9 mouse cellular contexts compared by ENCODE assay signal in genomic region chr16:96357903-96358302, GRCm38 (mm10).
DNase-seq lines count a peak whose midpoint lies in the region; ATAC-seq and TF ChIP-seq lines count a peak whose summit lies in the region.
"Had no signal": no experiment of that assay in that cellular context is flagged by ENCODE, and none has a peak within 500 bp of the region (broad histone marks: within the 10 kb centered on the region; RNA-seq: fewer than 3 reads in every experiment).

No protein-coding gene starts in this region.

- no peak for ATAC-seq in hindbrain, embryonic 15.5 days (ENCODE audit: low FRiP score, low read depth)
- ATAC-seq in limb, embryonic 15.5 days (ENCODE audit: insufficient number of reproducible peaks, low FRiP score, low TSS enrichment, low read depth): no peak
- ATAC-seq in midbrain, embryonic 16.5 days: no peak
- peak; percentile 46; the same call in 1 of the 2 replicates for ATAC-seq in stomach, embryonic 14.5 days (ENCODE audit: insufficient number of reproducible peaks, insufficient read depth, low FRiP score, low read depth)

- WGBS in cerebellum, adult 2 months: 11% methylated on average over 10 of the region's 10 CpGs
- 8% methylated on average over 10 of the region's 10 CpGs for WGBS in hindbrain, embryonic 15.5 days
- 11% methylated on average over 10 of the region's 10 CpGs for WGBS in limb, embryonic 15.5 days
- 8% methylated on average over 10 of the region's 10 CpGs for WGBS in midbrain, embryonic 16.5 days
- 8% methylated on average over 10 of the region's 10 CpGs for WGBS in stomach, embryonic 14.5 days

- H3K9me3 ChIP-seq in hindbrain, embryonic 15.5 days: no peaks in the 10 kb centered on the region
- H3K9me3 ChIP-seq in limb, embryonic 15.5 days: no peaks in the 10 kb centered on the region
- no peaks in the 10 kb centered on the region for H3K9me3 ChIP-seq in midbrain, embryonic 16.5 days (replicated peaks; ENCODE audit: control insufficient read depth, low read length, poor library complexity, severe bottlenecking)
- no peaks in the 10 kb centered on the region for H3K9me3 ChIP-seq in stomach, embryonic 14.5 days (ENCODE audit: control insufficient read depth, low read depth, low read length)

- no peaks in the 10 kb centered on the region for H3K4me1 ChIP-seq in cerebellum, adult 2 months (ENCODE audit: control insufficient read depth, insufficient read depth, low read length)
- 0 out of 2 replicates have a peak, but pooled peaks cover 7% of the 10 kb centered on the region for H3K4me1 ChIP-seq in hindbrain, embryonic 15.5 days (replicated peaks)
- no peaks in the 10 kb centered on the region for H3K4me1 ChIP-seq in limb, embryonic 15.5 days
- no peaks in the 10 kb centered on the region for H3K4me1 ChIP-seq in midbrain, embryonic 16.5 days (ENCODE audit: control insufficient read depth, insufficient read depth, low read length)
- no peaks in the 10 kb centered on the region for H3K4me1 ChIP-seq in stomach, embryonic 14.5 days (ENCODE audit: control insufficient read depth, insufficient read depth, low read length)

- no peaks in the 10 kb centered on the region for H3K36me3 ChIP-seq in hindbrain, embryonic 15.5 days
- H3K36me3 ChIP-seq in limb, embryonic 15.5 days: no peaks in the 10 kb centered on the region
- no peaks in the 10 kb centered on the region for H3K36me3 ChIP-seq in midbrain, embryonic 16.5 days (ENCODE audit: control insufficient read depth, insufficient read depth, low read length)
- no peaks in the 10 kb centered on the region for H3K36me3 ChIP-seq in stomach, embryonic 14.5 days (ENCODE audit: control insufficient read depth, insufficient read depth, low read length)

- peak; percentile 15 to 23 for DNase-seq in right cerebral cortex, adult 2 months (ENCODE audit: low spot score in 2 of 2)
- DNase-seq in right cerebral cortex, postnatal 25 days: no peak
- peak in 1 of 2 experiments; percentile 36 for DNase-seq in cerebellum, adult 2 months
- DNase-seq in gastrocnemius, adult 18-20 months (ENCODE audit: low spot score): peak; percentile 43

- peak overlapping the region; percentile 42 for H3K4me2 ChIP-seq in hindbrain, embryonic 15.5 days
- H3K4me2 ChIP-seq in limb, embryonic 15.5 days: peak overlapping the region; percentile 36
- peak overlapping the region; percentile 46 for H3K4me2 ChIP-seq in midbrain, embryonic 16.5 days (ENCODE audit: low read length)
- H3K4me2 ChIP-seq in stomach, embryonic 14.5 days (replicated peaks; ENCODE audit: low read depth, low read length): peak overlapping the region; percentile 41

- peak overlapping the region; percentile 35 for H3K4me3 ChIP-seq in cerebellum, adult 2 months (replicated peaks; ENCODE audit: insufficient read depth, low read depth, low read length)
- peak overlapping the region; percentile 23 for H3K4me3 ChIP-seq in hindbrain, embryonic 15.5 days
- H3K4me3 ChIP-seq in limb, embryonic 15.5 days: peak overlapping the region; percentile 24; the same call in 1 of the 2 replicates
- H3K4me3 ChIP-seq in midbrain, embryonic 16.5 days (ENCODE audit: low read depth, low read length): peak overlapping the region; percentile 20
- H3K4me3 ChIP-seq in stomach, embryonic 14.5 days (ENCODE audit: low read depth, low read length): peak overlapping the region; percentile 23
- H3K4me3 ChIP-seq: erythroblast, embryonic 14.5 days had no signal

- no peak overlapping the region for H3K9ac ChIP-seq in hindbrain, embryonic 15.5 days
- no peak overlapping the region for H3K9ac ChIP-seq in limb, embryonic 15.5 days
- no peak overlapping the region for H3K9ac ChIP-seq in midbrain, embryonic 16.5 days (ENCODE audit: low read depth, low read length)
- no peak overlapping the region for H3K9ac ChIP-seq in stomach, embryonic 14.5 days (replicated peaks; ENCODE audit: low read depth, low read length)

- TF ChIP-seq CTCF in cerebellum, adult 2 months (IDR thresholded peaks at IDR 0.05; ENCODE audit: borderline replicate concordance, insufficient read depth, low read depth, low read length): peak; percentile 75

- H3K27me3 ChIP-seq in cerebellum, adult 2 months (ENCODE audit: control insufficient read depth, insufficient read depth, low read length): no peaks in the 10 kb centered on the region
- no peaks in the 10 kb centered on the region for H3K27me3 ChIP-seq in hindbrain, embryonic 15.5 days
- H3K27me3 ChIP-seq in limb, embryonic 15.5 days: peaks cover 9% of the 10 kb centered on the region; the same call in 1 of the 2 replicates
- H3K27me3 ChIP-seq in midbrain, embryonic 16.5 days (ENCODE audit: control insufficient read depth, insufficient read depth, low read depth, low read length): no peaks in the 10 kb centered on the region
- H3K27me3 ChIP-seq in stomach, embryonic 14.5 days (ENCODE audit: control insufficient read depth, insufficient read depth, low read length): no peaks in the 10 kb centered on the region

- H3K27ac ChIP-seq in cerebellum, adult 2 months (ENCODE audit: insufficient read depth, low read length): no peak overlapping the region
- no peak overlapping the region for H3K27ac ChIP-seq in hindbrain, embryonic 15.5 days (replicated peaks)
- no peak overlapping the region for H3K27ac ChIP-seq in limb, embryonic 15.5 days
- no peak overlapping the region for H3K27ac ChIP-seq in midbrain, embryonic 16.5 days (ENCODE audit: low read length)
- H3K27ac ChIP-seq in stomach, embryonic 14.5 days (ENCODE audit: low read length): no peak overlapping the region

- no peak for TF ChIP-seq POLR2A in cerebellum, adult 2 months (IDR thresholded peaks at IDR 0.05; ENCODE audit: borderline replicate concordance, insufficient read depth, low read length)
